Mouse (Mus musculus) G1E (cell line): ENCODE results near the gene Fxyd4.

ENCODE experiments used
- CTCF ChIP-seq: IDR thresholded peaks from 2 replicates; pipeline ENCODE4 v1.5.1; 2012; ENCODE audit warnings: low read depth, low read length, inconsistent platforms, mixed read lengths
- GATA1 ChIP-seq: IDR thresholded peaks from 2 replicates; pipeline ENCODE4 v1.6.1; 2012; ENCODE audit warnings: borderline replicate concordance, low read length, inconsistent platforms, mixed read lengths
- TAL1 ChIP-seq: conservative IDR thresholded peaks from 2 replicates; pipeline ENCODE4 v1.6.1; 2012; ENCODE audit warnings: low read depth, low read length, inconsistent platforms, mixed read lengths

- TF ChIP-seq TAL1 = no peak
- no peak for TF ChIP-seq CTCF
- no peak for TF ChIP-seq GATA1
Observed at GRCm38 (mm10) chr6:117942769-117943168, 5.3 kb upstream of the Fxyd4 start.
